Mouse (Mus musculus): ENCODE data around the gene Btbd35f9. TPM values are rescaled to one million over a fixed set of nuclear protein-coding genes. Genes with fewer than 3 reads are reported as not detected.
"Not testable (repeated sequence)": the region's sequence is repeated elsewhere in the genome, so short reads cannot be mapped to it uniquely, and the experiment has no call there.

Gene Btbd35f9
- not detected for polyA plus RNA-seq (2021)

DNA sequence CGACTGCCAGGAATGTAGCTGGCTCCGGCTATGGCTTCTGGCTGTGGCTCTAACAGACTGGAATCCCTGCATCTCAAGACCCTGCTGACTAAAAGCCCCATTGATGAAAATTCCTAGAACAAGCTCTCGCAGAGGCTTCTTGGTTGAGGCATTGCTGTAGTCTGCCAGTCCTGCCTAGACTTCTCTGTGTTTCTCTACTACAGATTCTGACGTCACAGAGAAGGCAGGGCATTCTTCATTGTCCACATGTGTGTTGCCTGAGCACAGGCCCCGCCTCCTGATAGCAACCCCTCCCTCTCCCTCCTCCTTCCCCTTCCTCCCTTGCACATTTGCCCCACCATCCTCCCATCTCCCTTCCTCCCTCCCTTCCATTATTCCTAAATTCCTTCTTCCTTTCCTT lies at the start of gene Btbd35f9:
Btbd35f9 (minus strand) TSS at position 101 of the 400 bp plus-strand sequence.
- in situ Hi-C loops (cut with MboI; ENCODE audit: low pct_unique_long_range_greater_than_20kb); POLR2A ChIA-PET; ATAC-seq; H3K27me3 ChIP-seq; DNase-seq (ENCODE audit: low read depth, low spot score); CTCF ChIA-PET: not testable (repeated sequence)

Other genes starting within 250 kb of the Btbd35f9 start
- not detected for gene Btbd35f6, start 205.0 kb downstream of the Btbd35f9 start, polyA plus RNA-seq (2021)
- gene Gm21870, start 174.7 kb downstream of the Btbd35f9 start, polyA plus RNA-seq (2021) = not detected
- gene Spin2g, start 77.2 kb upstream of the Btbd35f9 start, polyA plus RNA-seq (2021) = not detected

Data from Patski (cell line).